Mouse (Mus musculus) cerebellum, adult 2 months (tissue): ENCODE measurements around the gene Grik3. TPM values are rescaled to one million over a fixed set of nuclear protein-coding genes. Genes with fewer than 3 reads are reported as not detected.
A peak's percentile ranks its signal among the peaks of the same experiment; 100 is the strongest.

Experiments used
- DNase-seq, 2 experiments: peaks; one replicate each; pipeline ENCODE4 v3.0.0; 2021
- H3K27ac ChIP-seq: fragments of 200-500 bp; 2 replicates; pipeline ENCODE4 v1.5.1; 2012; ENCODE audit warnings: low read length, control low read depth, inconsistent platforms; ENCODE audit not compliant: insufficient read depth
- H3K27me3 ChIP-seq: fragments of 200-500 bp; 2 replicates; pipeline ENCODE4 v1.6.1; 2012; ENCODE audit warnings: inconsistent platforms, mild to moderate bottlenecking, low read length, moderate library complexity; ENCODE audit not compliant: control insufficient read depth, insufficient read depth
- H3K4me1 ChIP-seq: fragments of 200-500 bp; 2 replicates; pipeline ENCODE4 v1.6.1; 2011; ENCODE audit warnings: low read length; ENCODE audit not compliant: control insufficient read depth, insufficient read depth
- H3K4me3 ChIP-seq: fragments of 200-500 bp; replicated peaks from 2 replicates; pipeline ENCODE3; 2011; ENCODE audit warnings: mild to moderate bottlenecking, low read depth, low read length, control low read depth; ENCODE audit not compliant: insufficient read depth
- CTCF ChIP-seq: fragments of 200-500 bp; IDR thresholded peaks from 2 replicates; pipeline ENCODE4 v1.5.1; 2011; ENCODE audit warnings: low read depth, mild to moderate bottlenecking, control low read depth, low read length, moderate library complexity, borderline replicate concordance; ENCODE audit not compliant: insufficient read depth
- POLR2A ChIP-seq: fragments of 200-500 bp; IDR thresholded peaks from 2 replicates; pipeline ENCODE4 v1.6.1; 2011; ENCODE audit warnings: low read length, control low read depth, borderline replicate concordance; ENCODE audit not compliant: insufficient read depth
- WGBS: fragments of 180-500 bp; shearing (Covaris S2); methylation state at CpG from one replicate; pipeline ENCODE4 v1.1.7; 2018; 5-methylcytosine and 5-hydroxymethylcytosine counted together
- polyA plus RNA-seq: library from polyadenylated mRNA; depleted of rRNA; stranded (reverse); fragments of >200 nt; gene quantifications from 2 replicates; pipeline ENCODE4 v1.2.3, GENCODE M21; 2012

Grik3 gene
- polyA plus RNA-seq, 1 experiment, result 18.2 TPM

DNA sequence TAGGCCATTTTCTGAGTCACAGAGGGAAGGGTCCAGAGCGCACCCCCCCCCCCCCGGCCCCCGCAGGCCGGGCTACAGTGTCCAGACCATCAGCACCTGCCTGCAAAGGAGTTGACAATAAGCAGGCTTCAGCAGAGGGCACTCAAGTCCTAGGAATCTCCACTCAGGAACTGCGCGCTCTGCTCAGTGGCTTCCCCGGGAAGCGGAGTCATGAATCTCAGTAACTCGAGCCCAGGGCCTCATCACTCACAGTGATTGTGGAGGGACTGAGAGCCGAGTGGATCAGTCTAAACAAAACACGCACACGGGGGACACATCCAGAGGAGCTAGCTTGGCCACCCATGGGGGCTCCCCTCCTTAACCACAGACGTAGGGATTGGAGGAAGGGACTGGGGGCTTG is 3.9 kb upstream of the Grik3 start:
- WGBS, result 17% methylated on average over 13 of the region's 13 CpGs
- Histone ChIP-seq H3K4me1 (peaks cover 4% of the 10 kb centered on the region; the same call in 1 of the 2 replicates), H3K27me3 (peaks cover 3% of the 10 kb centered on the region; the same call in 1 of the 2 replicates), H3K4me3 (no peak overlapping the region), H3K27ac (no peak overlapping the region)
- no peak for DNase-seq
- TF ChIP-seq POLR2A (no peak), CTCF (peak; percentile 31; the same call in 1 of the 2 replicates)

DNA sequence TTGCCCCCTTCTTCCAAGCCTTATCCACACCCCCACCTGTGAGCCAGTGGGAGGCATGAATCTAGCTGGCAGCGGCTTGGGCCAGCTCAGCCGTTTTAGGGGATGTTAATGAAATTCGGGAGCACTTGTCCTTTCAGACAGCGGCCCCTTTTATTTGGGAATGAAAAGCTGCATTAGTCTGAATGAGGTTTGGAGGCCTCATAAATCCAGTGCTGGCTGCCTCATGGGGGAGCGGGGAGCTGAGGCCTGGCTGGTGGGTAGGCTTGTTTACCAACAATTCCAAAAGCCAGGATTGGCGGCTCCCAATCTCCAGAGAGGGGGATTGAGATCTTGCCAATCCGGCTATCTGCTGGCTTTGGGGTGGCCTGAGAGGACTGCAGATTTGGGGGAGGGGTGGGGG is 3.5 kb upstream of the Grik3 start:
- no peak overlapping the region for H3K4me3 ChIP-seq
- H3K27me3 ChIP-seq, result peaks cover 3% of the 10 kb centered on the region; the same call in 1 of the 2 replicates
- H3K27ac ChIP-seq, result no peak overlapping the region
- 30% methylated on average over 7 of the region's 7 CpGs for WGBS
- peaks cover 4% of the 10 kb centered on the region; the same call in 1 of the 2 replicates for H3K4me1 ChIP-seq
- TF ChIP-seq CTCF (no peak), POLR2A (no peak)
- DNase-seq, result no peak

DNA sequence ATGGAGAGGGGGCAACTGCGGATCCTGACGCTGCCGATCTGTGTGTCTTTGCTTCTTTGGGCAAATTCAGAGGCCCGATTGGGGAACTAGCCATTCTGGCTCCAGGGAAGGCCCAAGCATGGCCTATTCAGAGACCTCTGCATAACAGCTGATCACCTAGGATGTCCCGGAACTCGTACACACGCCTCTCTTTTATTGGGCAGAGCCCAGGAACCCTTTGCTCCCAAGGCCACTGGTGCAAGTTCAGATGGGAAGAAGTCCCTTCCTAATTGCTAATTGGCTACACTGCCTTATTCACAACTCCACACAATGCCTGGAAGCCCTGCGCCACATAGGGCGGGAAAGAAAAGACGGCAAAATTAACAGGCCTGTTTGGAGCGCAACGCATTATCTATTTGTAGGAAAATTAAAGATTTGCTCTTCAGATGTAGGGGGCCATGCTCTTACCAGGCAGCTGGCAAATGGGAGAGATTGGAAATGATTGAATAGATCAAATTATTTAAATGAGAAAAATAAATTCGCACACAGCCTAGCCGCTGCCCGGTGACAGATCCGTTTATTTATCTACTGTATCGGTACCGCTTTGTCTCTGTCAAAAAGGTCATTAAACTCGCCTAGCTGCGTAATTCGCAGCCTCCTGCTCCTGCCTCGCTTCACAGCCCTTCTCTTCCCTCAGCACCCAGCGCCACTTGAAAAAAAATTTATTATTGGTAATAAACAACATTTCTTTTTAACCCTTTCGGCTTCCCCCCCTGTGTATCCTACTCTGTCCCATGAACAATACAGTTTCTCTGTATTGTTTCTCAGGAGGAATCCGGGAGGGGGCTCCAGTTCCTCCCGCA is 1.5 kb upstream of the Grik3 start:
- Histone ChIP-seq H3K27ac (no peak overlapping the region), H3K4me1 (peaks cover 2% of the 10 kb centered on the region; the same call in 1 of the 2 replicates), H3K27me3 (peaks cover 3% of the 10 kb centered on the region; the same call in 1 of the 2 replicates), H3K4me3 (peak overlapping the region; percentile 7)
- no peak for TF ChIP-seq CTCF
- no peak for TF ChIP-seq POLR2A
- 49% methylated on average over 26 of the region's 26 CpGs for WGBS
- no peak for DNase-seq

DNA sequence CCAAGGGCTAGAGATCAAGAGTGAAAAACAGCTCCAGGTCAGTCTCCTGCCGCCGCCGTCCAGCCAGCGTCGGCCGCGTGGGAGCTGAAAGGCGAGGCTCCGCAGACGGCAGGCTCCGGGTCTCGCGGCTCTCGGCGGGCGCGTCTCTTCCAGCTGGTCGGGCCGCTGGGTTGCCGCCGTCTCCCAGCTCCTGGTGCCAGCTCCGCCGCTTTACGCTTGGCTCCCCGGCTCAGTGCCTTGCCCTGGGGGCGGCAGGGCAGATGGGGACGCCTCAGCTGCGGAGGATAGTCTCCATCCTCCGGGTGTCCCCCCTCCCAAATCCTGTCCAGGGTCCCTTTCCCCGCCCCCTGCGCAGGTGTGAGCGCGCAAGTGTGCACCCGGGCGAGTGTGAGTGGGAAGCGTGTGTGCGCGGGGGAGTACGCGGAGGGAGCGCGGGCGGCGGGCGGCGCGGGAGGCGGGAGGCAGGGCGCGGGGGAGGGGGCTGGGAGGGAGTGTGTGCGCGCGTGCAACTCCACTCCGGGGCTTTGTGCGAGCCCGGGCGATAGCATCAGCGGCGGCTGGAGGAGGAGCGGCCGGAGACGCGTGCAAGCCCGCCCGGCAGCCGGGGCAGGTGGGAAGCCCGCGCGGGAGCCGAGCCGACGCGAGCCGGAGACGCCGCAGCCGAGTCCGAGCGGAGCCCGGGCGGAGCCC is 454 bp upstream of the Grik3 start:
- TF ChIP-seq CTCF (no peak), POLR2A (no peak)

DNA sequence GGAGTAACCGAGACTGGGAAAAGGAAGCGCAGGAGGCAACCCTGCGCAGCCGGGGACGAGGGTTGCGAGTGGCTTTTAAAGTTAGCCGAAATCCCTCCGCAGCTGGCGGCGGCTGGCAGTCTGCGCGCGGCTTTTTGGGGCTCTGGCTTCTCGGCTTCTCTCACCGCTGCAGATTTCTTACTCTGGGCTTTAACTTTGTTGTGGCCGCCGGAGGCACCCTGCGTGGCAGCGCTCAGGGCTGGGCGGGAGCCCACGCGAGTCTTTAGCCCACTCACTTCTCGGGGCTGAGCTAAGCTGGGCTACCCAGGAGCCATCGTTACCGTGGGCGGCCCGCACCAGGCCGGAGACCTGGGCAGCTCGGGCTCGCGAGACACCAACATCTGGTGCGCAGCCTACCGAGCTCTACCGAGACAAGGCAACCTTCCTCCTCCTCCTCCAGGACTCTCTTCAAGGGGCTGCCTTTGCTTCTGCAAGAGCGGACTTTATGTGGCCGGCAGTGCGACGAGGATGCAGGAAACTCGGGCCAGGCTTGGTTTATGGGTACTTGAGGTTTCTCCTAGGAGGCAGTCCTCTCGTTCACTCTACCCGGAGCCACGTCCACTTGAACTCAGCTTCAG is 1.1 kb downstream of the Grik3 start:
- peak overlapping the region; percentile 29 for H3K4me3 ChIP-seq
- no peak for DNase-seq
- no peaks in the 10 kb centered on the region for H3K4me1 ChIP-seq
- H3K27me3 ChIP-seq, result peaks cover 3% of the 10 kb centered on the region; the same call in 1 of the 2 replicates
- TF ChIP-seq POLR2A (no peak), CTCF (no peak)
- H3K27ac ChIP-seq, result no peak overlapping the region
- WGBS, result under 1% methylated on average over 42 of the region's 42 CpGs

More for the DNA sequence above, 454 bp upstream of the Grik3 start:
- peak; percentile 24 to 28 for DNase-seq
- H3K27me3 ChIP-seq, result peaks cover 3% of the 10 kb centered on the region; the same call in 1 of the 2 replicates
- under 1% methylated on average over 81 of the region's 81 CpGs for WGBS
- no peaks in the 10 kb centered on the region for H3K4me1 ChIP-seq
- peak overlapping the region; percentile 7 for H3K4me3 ChIP-seq
- no peak overlapping the region for H3K27ac ChIP-seq

DNA sequence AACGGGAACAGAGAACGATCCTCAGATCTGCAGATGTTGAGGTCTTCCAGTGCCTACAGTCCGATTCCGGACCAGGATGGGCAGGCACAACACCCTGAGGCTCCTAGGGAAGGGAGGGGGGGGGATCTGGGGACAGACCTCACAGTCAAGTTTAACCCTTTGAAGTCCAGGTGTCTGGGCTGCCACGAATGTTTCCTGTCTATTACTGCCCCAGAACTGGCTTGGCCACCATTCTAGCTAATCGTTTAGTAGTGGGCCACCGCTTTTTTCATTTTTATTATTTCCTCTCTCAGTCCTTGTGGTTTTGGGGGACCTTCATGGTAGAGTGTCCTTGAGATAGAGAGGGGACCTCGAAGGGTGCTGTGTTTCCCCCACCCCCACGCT is 1.6 kb downstream of the Grik3 start:
- WGBS, result 8% methylated on average over 9 of the region's 9 CpGs
- Histone ChIP-seq H3K4me1 (no peaks in the 10 kb centered on the region), H3K4me3 (peak overlapping the region; percentile 29), H3K27me3 (peaks cover 3% of the 10 kb centered on the region; the same call in 1 of the 2 replicates), H3K27ac (no peak overlapping the region)
- no peak for TF ChIP-seq CTCF
- no peak for TF ChIP-seq POLR2A
- no peak for DNase-seq

DNA sequence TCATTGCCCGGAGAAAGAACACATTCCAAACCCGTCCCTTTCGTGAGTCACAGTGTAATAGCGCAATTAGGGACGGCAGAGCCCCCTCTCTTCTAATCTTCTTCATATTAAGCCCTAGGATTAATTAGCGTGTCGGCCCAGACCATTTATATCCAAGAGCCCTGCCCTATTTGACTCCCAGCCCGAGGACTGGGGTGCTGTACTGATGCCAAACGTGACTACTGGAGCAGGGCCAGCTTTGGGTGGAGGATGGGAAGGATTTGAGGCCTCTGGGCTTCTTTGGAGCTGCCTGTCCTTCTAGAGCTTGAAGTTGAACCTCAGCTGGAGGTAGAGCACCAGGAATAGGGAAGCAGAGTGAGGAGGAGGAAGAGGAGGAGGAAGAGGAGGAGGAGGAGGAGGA is 2.2 kb downstream of the Grik3 start:
- TF ChIP-seq POLR2A (no peak), CTCF (no peak)
- Histone ChIP-seq H3K27me3 (peaks cover 3% of the 10 kb centered on the region; the same call in 1 of the 2 replicates), H3K4me3 (no peak overlapping the region), H3K27ac (no peak overlapping the region), H3K4me1 (no peaks in the 10 kb centered on the region)
- DNase-seq, result no peak
- WGBS, result 10% methylated on average over 9 of the region's 9 CpGs

DNA sequence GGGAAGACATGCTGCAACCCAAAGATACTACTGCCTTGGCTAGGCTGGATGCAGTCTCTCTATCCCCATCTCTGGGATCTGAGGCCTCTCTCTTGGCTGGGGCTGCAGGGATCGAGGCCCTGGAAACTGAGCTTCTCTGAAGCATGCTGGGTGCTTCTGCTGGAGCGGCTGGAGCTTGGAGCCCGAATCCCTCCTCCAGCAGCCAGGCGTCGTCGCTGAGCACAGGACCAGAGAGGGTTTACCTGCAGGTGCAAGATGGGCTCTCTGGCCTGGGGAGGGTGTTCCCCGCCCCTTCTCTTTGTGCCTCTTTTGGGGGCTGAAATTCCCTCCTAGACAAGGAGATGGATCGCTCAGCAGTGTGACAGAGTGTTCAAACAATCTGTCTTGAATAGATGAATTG is 2.6 kb downstream of the Grik3 start:
- Histone ChIP-seq H3K27me3 (peaks cover 3% of the 10 kb centered on the region; the same call in 1 of the 2 replicates), H3K4me3 (no peak overlapping the region), H3K27ac (no peak overlapping the region), H3K4me1 (no peaks in the 10 kb centered on the region)
- no peak for DNase-seq
- 27% methylated on average over 8 of the region's 8 CpGs for WGBS
- no peak for TF ChIP-seq POLR2A
- no peak for TF ChIP-seq CTCF
